Mouse (Mus musculus) hindbrain, embryonic 13.5 days (tissue): ENCODE measurements around the gene Pi4k2a. TPM values are rescaled to one million over a fixed set of nuclear protein-coding genes. Genes with fewer than 3 reads are reported as not detected.

ENCODE experiments used
- ATAC-seq: fragments of 200-750 bp; cut with Nextera tagmentation; 2 replicates; pipeline ENCODE4 v1.8.0; 2017; ENCODE audit warnings: moderate TSS enrichment; ENCODE audit not compliant: low FRiP score
- H3K27ac ChIP-seq: fragments of 300-500 bp; sonication (generic); 2 replicates; pipeline ENCODE4 v1.5.1; 2015; ENCODE audit warnings: inconsistent platforms, mild to moderate bottlenecking, moderate library complexity
- H3K27me3 ChIP-seq: fragments of 300-500 bp; sonication (generic); 2 replicates; pipeline ENCODE4 v1.6.1; 2015; ENCODE audit warnings: mild to moderate bottlenecking, inconsistent platforms
- H3K36me3 ChIP-seq: fragments of 300-500 bp; sonication (generic); 2 replicates; pipeline ENCODE4 v1.6.1; 2015; ENCODE audit warnings: mild to moderate bottlenecking, inconsistent platforms
- H3K4me1 ChIP-seq: fragments of 300-500 bp; sonication (generic); replicated peaks from 2 replicates; pipeline ENCODE4 v1.6.1; 2015; ENCODE audit warnings: inconsistent platforms
- H3K4me2 ChIP-seq: fragments of 300-500 bp; sonication (generic); 2 replicates; pipeline ENCODE4 v1.6.1; 2015; ENCODE audit warnings: inconsistent platforms, mild to moderate bottlenecking, moderate library complexity
- H3K4me3 ChIP-seq: fragments of 300-500 bp; sonication (generic); 2 replicates; pipeline ENCODE4 v1.5.1; 2015; ENCODE audit warnings: mild to moderate bottlenecking, inconsistent platforms
- H3K9ac ChIP-seq: fragments of 300-500 bp; sonication (generic); 2 replicates; pipeline ENCODE4 v1.6.1; 2015; ENCODE audit warnings: mild to moderate bottlenecking, inconsistent platforms
- H3K9me3 ChIP-seq: fragments of 300-500 bp; sonication (generic); 2 replicates; pipeline ENCODE4 v1.6.1; 2016; ENCODE audit warnings: inconsistent platforms
- WGBS: fragments of 180-500 bp; shearing (Covaris S2); methylation state at CpG from one replicate; pipeline ENCODE4 v1.1.7; 2015; 5-methylcytosine and 5-hydroxymethylcytosine counted together
- polyA plus RNA-seq: library from polyadenylated mRNA; unstranded; fragments of >200 nt; fragmentation: Nextera tagmentation; extraction: Ambion mirVana; gene quantifications from 2 replicates; pipeline ENCODE4 v1.2.1, GENCODE M21; 2015

Pi4k2a gene
- polyA plus RNA-seq, 1 experiment from 2014 or later, result 27.9 TPM

GRCm38 (mm10) chr19:42127024-42127423 is 36.8 kb downstream of the Pi4k2a start:
- Histone ChIP-seq H3K4me1 (peaks cover 22% of the 10 kb centered on the region), H3K4me2 (no peak overlapping the region), H3K4me3 (no peak overlapping the region), H3K27ac (no peak overlapping the region), H3K27me3 (peaks cover 27% of the 10 kb centered on the region), H3K9me3 (no peaks in the 10 kb centered on the region), H3K9ac (no peak overlapping the region), H3K36me3 (peaks cover 29% of the 10 kb centered on the region)
- WGBS, result 86% methylated on average over 5 of the region's 5 CpGs
- ATAC-seq, result no peak

DNA sequence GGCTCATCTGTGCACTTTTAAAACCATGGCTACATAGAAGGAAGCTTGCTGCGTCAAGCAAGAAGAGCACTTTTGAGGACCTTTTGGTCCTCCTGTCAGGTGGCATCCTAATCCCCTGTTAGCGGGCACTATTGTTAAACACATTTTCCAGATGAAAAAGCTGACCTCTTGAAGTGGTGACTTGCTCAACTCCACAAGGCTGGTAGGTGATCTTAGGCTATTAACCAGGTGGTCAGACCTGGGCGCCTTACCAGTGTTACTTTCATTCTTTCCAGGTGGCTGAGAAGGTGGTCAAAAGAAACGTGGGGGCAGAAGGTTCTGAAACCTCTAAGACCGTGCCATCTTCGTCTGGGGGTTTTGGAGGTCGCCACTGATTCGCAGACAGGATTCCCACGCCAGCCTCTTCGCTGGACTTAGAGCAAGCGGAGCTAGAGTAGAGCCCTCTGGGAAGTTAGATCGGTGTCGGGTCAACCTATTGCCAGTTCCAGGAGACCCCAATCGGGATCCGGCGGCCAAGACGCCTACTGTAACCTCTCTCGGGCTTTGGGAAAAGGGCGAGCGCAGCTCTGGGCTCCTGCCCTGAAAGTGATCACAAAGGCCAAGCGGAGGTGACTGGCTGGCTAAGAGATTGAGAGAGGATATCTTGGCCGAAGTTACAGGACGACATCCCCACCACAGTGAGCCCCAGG is 37.9 kb downstream of the Pi4k2a start:
- no peaks in the 10 kb centered on the region for H3K9me3 ChIP-seq
- 7% methylated on average over 23 of the region's 23 CpGs for WGBS
- H3K27ac ChIP-seq, result peak overlapping the region; percentile 71
- peaks cover 22% of the 10 kb centered on the region for H3K4me1 ChIP-seq
- peak overlapping the region; percentile 95 for H3K4me2 ChIP-seq
- ATAC-seq, result no peak; the same call in 1 of the 2 replicates
- H3K36me3 ChIP-seq, result peaks cover 23% of the 10 kb centered on the region
- peaks cover 27% of the 10 kb centered on the region for H3K27me3 ChIP-seq
- peak overlapping the region; percentile 81 for H3K9ac ChIP-seq
- H3K4me3 ChIP-seq, result peak overlapping the region; percentile 55

- ATAC-seq, result peak; percentile 96
- Histone ChIP-seq H3K9ac (peak within 1 kb of the TSS; percentile 81), H3K9me3 (no peaks in the 10 kb centered on the region), H3K4me3 (peak within 1 kb of the TSS; percentile 55), H3K4me2 (peak within 1 kb of the TSS; percentile 95), H3K4me1 (peaks cover 22% of the 10 kb centered on the region), H3K36me3 (peaks cover 15% of the 10 kb centered on the region), H3K27me3 (peaks cover 27% of the 10 kb centered on the region), H3K27ac (peak within 1 kb of the TSS; percentile 71)
- WGBS, result under 1% methylated on average over 54 of the region's 54 CpGs
These were observed 38.7 kb downstream of the Pi4k2a start, which contains the start of gene Avpi1 for GRCm38 (mm10) chr19:42128787-42129508. Gene Avpi1 (minus strand): TSS chr19:42129059.

DNA sequence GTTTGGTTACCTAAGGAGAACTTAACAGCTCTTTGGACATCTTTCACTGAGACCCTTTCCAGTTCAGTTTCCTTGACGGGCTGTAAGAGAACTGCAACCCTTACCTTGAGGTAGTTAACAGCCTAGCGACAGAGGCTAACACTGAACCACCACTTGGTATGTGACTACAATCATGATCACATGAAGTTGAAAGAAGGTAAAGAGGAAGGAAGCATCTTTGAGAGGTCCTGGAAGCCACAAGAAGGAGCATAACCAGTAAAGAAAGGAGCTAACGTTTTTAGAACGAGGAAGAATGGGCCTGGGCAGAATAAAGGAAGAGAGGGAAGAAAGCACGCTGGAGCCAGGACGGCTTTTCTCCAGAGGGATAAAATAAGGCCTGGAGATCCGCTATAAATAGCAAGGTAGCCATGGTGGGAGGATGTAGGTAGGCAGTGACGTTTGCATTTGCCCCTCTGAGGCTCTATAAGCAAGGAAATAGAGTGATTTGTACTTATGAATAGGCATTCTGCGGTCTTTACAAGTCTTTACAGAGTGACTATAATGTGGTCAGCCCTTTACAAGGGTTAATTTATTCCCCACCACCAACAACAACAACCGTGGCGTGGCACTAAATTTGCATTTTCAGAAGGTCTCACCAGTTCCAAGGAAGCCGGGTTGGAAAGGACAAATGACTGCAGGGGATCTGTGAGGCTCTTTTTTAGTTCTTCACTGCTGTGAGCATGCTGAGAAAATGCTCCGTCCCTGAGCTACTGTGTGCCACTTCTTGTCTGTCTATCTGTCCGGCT is 39.4 kb downstream of the Pi4k2a start:
- H3K36me3 ChIP-seq, result peaks cover 8% of the 10 kb centered on the region
- peak overlapping the region; percentile 55 for H3K4me3 ChIP-seq
- H3K9me3 ChIP-seq, result no peaks in the 10 kb centered on the region
- H3K27ac ChIP-seq, result peak overlapping the region; percentile 36; the same call in 1 of the 2 replicates
- H3K9ac ChIP-seq, result peak overlapping the region; percentile 81
- peak overlapping the region; percentile 95 for H3K4me2 ChIP-seq
- peaks cover 22% of the 10 kb centered on the region for H3K4me1 ChIP-seq
- peak; percentile 30 for ATAC-seq
- peaks cover 27% of the 10 kb centered on the region for H3K27me3 ChIP-seq
- 14% methylated on average over 14 of the region's 14 CpGs for WGBS

DNA sequence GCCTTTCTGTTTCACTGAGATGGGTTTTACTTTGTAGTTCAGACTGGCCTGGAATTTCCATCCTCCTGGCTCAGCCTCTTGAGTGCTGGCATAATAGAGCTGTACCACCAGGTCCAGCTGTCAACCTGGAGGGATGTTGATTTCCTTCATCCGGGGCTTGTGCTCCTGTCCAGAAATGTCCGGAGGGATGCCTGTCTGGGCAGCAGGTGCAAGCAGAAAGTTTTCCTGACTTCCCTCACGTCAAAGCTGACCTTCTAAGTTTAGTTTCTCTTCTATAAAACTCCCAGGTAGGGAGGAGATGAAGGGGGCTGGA is 40.0 kb downstream of the Pi4k2a start:
- WGBS, result 48% methylated on average over 3 of the region's 3 CpGs
- H3K36me3 ChIP-seq, result peaks cover 2% of the 10 kb centered on the region
- H3K27me3 ChIP-seq, result peaks cover 27% of the 10 kb centered on the region
- H3K9ac ChIP-seq, result no peak overlapping the region
- no peak for ATAC-seq
- H3K4me1 ChIP-seq, result peaks cover 22% of the 10 kb centered on the region
- H3K27ac ChIP-seq, result no peak overlapping the region
- H3K4me3 ChIP-seq, result no peak overlapping the region
- no peaks in the 10 kb centered on the region for H3K9me3 ChIP-seq
- H3K4me2 ChIP-seq, result no peak overlapping the region

DNA sequence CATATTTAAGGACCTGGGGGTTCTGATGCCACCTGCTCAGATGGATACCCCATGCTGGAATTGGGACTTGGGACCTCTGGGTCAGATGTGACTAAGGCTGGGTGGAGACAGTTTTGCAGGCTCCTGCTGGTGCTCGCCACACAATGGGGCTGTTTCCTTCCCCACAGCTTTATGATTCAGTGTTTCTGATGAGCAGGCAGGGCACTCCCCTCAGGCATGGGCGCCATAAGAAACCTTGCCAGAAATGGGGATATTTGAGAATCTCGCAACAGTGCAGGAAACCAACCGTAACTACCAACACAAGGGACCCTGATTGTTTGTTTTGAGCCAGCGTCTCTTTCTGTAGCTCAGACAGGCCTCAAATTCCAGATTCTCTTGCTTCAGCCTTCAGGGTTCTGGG is 40.8 kb downstream of the Pi4k2a start:
- 67% methylated on average over 5 of the region's 5 CpGs for WGBS
- no peaks in the 10 kb centered on the region for H3K36me3 ChIP-seq
- no peak overlapping the region for H3K4me3 ChIP-seq
- no peak for ATAC-seq
- no peaks in the 10 kb centered on the region for H3K9me3 ChIP-seq
- H3K9ac ChIP-seq, result no peak overlapping the region
- H3K27me3 ChIP-seq, result peaks cover 25% of the 10 kb centered on the region
- H3K27ac ChIP-seq, result no peak overlapping the region
- peaks cover 22% of the 10 kb centered on the region for H3K4me1 ChIP-seq
- no peak overlapping the region for H3K4me2 ChIP-seq

DNA sequence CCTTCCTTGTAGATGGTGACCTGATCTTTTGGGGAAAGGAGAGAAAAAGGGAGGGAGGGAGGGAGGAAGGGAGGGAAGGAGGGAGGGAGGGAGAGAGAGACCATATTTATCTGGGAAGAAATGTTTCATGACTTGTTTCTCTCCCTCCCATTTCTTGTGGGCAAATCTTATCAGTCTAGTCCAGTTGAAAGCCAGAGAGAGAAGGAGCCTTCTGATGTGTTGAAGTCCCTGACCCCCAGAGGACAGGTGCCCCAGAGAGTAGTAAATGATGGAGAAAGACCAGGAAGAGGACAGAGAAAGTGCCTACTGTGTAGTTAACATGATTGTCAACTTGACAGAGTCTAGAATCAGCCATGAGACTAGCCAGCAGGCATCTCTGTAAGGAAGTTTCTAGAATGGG is 44.8 kb downstream of the Pi4k2a start:
- H3K36me3 ChIP-seq, result no peaks in the 10 kb centered on the region
- no peak overlapping the region for H3K9ac ChIP-seq
- no peaks in the 10 kb centered on the region for H3K9me3 ChIP-seq
- ATAC-seq, result no peak
- H3K27ac ChIP-seq, result no peak overlapping the region
- H3K4me2 ChIP-seq, result no peak overlapping the region
- H3K4me1 ChIP-seq, result peaks cover under 1% of the 10 kb centered on the region; the same call in 1 of the 2 replicates
- peaks cover 4% of the 10 kb centered on the region; the same call in 1 of the 2 replicates for H3K27me3 ChIP-seq
- no peak overlapping the region for H3K4me3 ChIP-seq

DNA sequence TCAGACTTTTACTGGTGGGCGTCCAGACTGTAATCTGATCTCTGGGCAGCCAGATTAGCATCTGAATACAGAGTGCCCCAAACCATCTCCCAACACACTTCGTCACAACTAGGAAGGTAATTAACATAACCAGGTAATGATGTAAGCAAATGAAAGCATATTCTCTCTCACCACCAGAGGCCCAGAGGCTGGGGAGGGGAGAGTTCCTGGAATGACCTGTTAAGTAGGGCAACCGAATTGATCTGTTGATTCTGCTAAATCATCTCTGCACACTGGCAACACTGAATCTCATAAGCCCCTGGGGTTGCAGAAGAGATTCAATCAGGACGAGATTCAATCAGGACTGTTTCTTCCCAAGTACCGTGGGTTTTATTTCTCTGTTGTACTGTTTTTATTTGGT is 45.9 kb downstream of the Pi4k2a start:
- H3K27ac ChIP-seq, result no peak overlapping the region
- peaks cover 3% of the 10 kb centered on the region; the same call in 1 of the 2 replicates for H3K27me3 ChIP-seq
- H3K9ac ChIP-seq, result no peak overlapping the region
- no peak for ATAC-seq
- WGBS, result 26% methylated on average over 5 of the region's 5 CpGs
- H3K4me3 ChIP-seq, result no peak overlapping the region
- H3K4me2 ChIP-seq, result no peak overlapping the region
- H3K4me1 ChIP-seq, result no peaks in the 10 kb centered on the region
- H3K36me3 ChIP-seq, result no peaks in the 10 kb centered on the region
- no peaks in the 10 kb centered on the region for H3K9me3 ChIP-seq

GRCm38 (mm10) chr19:42137167-42137672 is 47.0 kb downstream of the Pi4k2a start:
- H3K4me1 ChIP-seq, result no peaks in the 10 kb centered on the region
- no peak overlapping the region for H3K4me3 ChIP-seq
- no peak overlapping the region for H3K4me2 ChIP-seq
- H3K27ac ChIP-seq, result no peak overlapping the region
- WGBS, result 89% methylated on average over 4 of the region's 4 CpGs
- ATAC-seq, result no peak
- H3K9me3 ChIP-seq, result no peaks in the 10 kb centered on the region
- H3K9ac ChIP-seq, result no peak overlapping the region
- H3K27me3 ChIP-seq, result no peaks in the 10 kb centered on the region
- no peaks in the 10 kb centered on the region for H3K36me3 ChIP-seq

- no peak for ATAC-seq
- no peaks in the 10 kb centered on the region for H3K9me3 ChIP-seq
- no peaks in the 10 kb centered on the region for H3K4me1 ChIP-seq
- H3K4me3 ChIP-seq, result no peak overlapping the region
- no peaks in the 10 kb centered on the region for H3K36me3 ChIP-seq
- H3K27me3 ChIP-seq, result no peaks in the 10 kb centered on the region
- no peak overlapping the region for H3K9ac ChIP-seq
- no peak overlapping the region for H3K4me2 ChIP-seq
- 92% methylated on average over 15 of the region's 15 CpGs for WGBS
- no peak overlapping the region for H3K27ac ChIP-seq
These were observed 48.4 kb downstream of the Pi4k2a start for GRCm38 (mm10) chr19:42138517-42139285.

GRCm38 (mm10) chr19:42139724-42140517 is 49.7 kb downstream of the Pi4k2a start:
- no peaks in the 10 kb centered on the region for H3K36me3 ChIP-seq
- no peak overlapping the region for H3K9ac ChIP-seq
- H3K27me3 ChIP-seq, result peaks cover 2% of the 10 kb centered on the region
- WGBS, result 85% methylated on average over 5 of the region's 5 CpGs
- no peak for ATAC-seq
- no peaks in the 10 kb centered on the region for H3K4me1 ChIP-seq
- no peak overlapping the region for H3K4me2 ChIP-seq
- H3K27ac ChIP-seq, result no peak overlapping the region
- H3K9me3 ChIP-seq, result no peaks in the 10 kb centered on the region
- H3K4me3 ChIP-seq, result no peak overlapping the region
